Mouse (Mus musculus): ENCODE measurements at regions not wholly inside any gene's neighbourhood (a gene's known extent, or its start where the extent isn't known, plus 50 kb on each side); places are given as distances from the start of the nearest gene placed in this dataset.

- DNase-seq (ENCODE audit: low spot score) (peak; percentile 88), ATAC-seq (ENCODE audit: low FRiP score) (peak; percentile 79)
- H3K9me3 ChIP-seq (ENCODE audit: low read length) = no peaks in the 10 kb centered on the region
- WGBS = under 1% methylated on average over 54 of the region's 58 CpGs
- peaks cover 7% of the 10 kb centered on the region; the same call in 1 of the 2 replicates for H3K4me1 ChIP-seq (ENCODE audit: insufficient read depth, low read length)
- peaks cover 29% of the 10 kb centered on the region for H3K27me3 ChIP-seq (ENCODE audit: insufficient read depth, low read length)
- peak overlapping the region; percentile 98 for H3K4me2 ChIP-seq (ENCODE audit: low read depth, low read length, poor library complexity, severe bottlenecking)
- H3K27ac ChIP-seq (ENCODE audit: low read depth, low read length) = peak overlapping the region; percentile 94
- H3K4me3 ChIP-seq (ENCODE audit: low read depth, low read length) = peak overlapping the region; percentile 58
- no peak for TF ChIP-seq CTCF (IDR thresholded peaks at IDR 0.05)
- peak overlapping the region; percentile 77 for H3K9ac ChIP-seq (replicated peaks; ENCODE audit: low read length, poor library complexity, severe bottlenecking)
- no peaks in the 10 kb centered on the region for H3K36me3 ChIP-seq (ENCODE audit: insufficient read depth, low read length)
These were observed 61.6 kb upstream of the Btrc start for GRCm38 (mm10) chr19:45301733-45302547.

- ATAC-seq (ENCODE audit: low FRiP score) (0 out of 2 replicates have a peak, but pooled peaks have one; percentile 24), DNase-seq (ENCODE audit: low spot score) (no peak)
- no peak for TF ChIP-seq CTCF (IDR thresholded peaks at IDR 0.05)
- H3K27ac ChIP-seq (ENCODE audit: low read depth, low read length) = peak overlapping the region; percentile 94
- H3K4me1 ChIP-seq (ENCODE audit: insufficient read depth, low read length) = peaks cover 7% of the 10 kb centered on the region; the same call in 1 of the 2 replicates
- WGBS = 6% methylated on average over 16 of the region's 16 CpGs
- H3K4me3 ChIP-seq (ENCODE audit: low read depth, low read length) = peak overlapping the region; percentile 58
- no peaks in the 10 kb centered on the region for H3K9me3 ChIP-seq (ENCODE audit: low read length)
- peak overlapping the region; percentile 77 for H3K9ac ChIP-seq (replicated peaks; ENCODE audit: low read length, poor library complexity, severe bottlenecking)
- H3K4me2 ChIP-seq (ENCODE audit: low read depth, low read length, poor library complexity, severe bottlenecking) = peak overlapping the region; percentile 98
- no peaks in the 10 kb centered on the region for H3K36me3 ChIP-seq (ENCODE audit: insufficient read depth, low read length)
- H3K27me3 ChIP-seq (ENCODE audit: insufficient read depth, low read length) = peaks cover 23% of the 10 kb centered on the region
These were observed 60.8 kb upstream of the Btrc start for GRCm38 (mm10) chr19:45302548-45303241.

DNA sequence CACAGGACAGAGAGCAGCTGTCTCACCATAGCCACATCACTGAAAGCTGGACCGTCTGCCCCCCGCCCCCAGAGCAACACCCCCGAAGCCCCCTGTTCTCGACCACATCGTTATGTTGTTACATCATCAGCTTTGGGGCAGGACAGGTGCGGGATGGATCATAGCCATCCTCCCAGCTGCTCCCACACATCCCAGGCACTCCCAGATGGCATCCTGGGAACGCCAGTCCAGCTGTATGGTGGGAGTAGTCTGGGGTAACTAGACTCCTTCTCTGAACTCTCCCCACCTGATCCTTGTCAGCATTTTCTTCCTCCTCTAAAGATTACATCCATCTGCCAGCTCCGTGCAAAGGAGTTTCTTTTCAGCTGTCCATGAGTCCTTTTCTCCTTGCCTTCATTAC lies 59.0 kb upstream of the Btrc start:
- no peak for DNase-seq (ENCODE audit: low spot score)
- no peak for TF ChIP-seq CTCF (IDR thresholded peaks at IDR 0.05)
- Histone ChIP-seq H3K9me3 (ENCODE audit: low read length) (no peaks in the 10 kb centered on the region), H3K27me3 (ENCODE audit: insufficient read depth, low read length) (peaks cover 31% of the 10 kb centered on the region), H3K4me2 (ENCODE audit: low read depth, low read length, poor library complexity, severe bottlenecking) (no peak overlapping the region), H3K27ac (ENCODE audit: low read depth, low read length) (no peak overlapping the region), H3K4me3 (ENCODE audit: low read depth, low read length) (no peak overlapping the region), H3K4me1 (ENCODE audit: insufficient read depth, low read length) (peaks cover 7% of the 10 kb centered on the region; the same call in 1 of the 2 replicates), H3K36me3 (ENCODE audit: insufficient read depth, low read length) (no peaks in the 10 kb centered on the region), H3K9ac (replicated peaks; ENCODE audit: low read length, poor library complexity, severe bottlenecking) (no peak overlapping the region)
- WGBS = 12% methylated on average over 8 of the region's 8 CpGs
- ATAC-seq (ENCODE audit: low FRiP score) = no peak

GRCm38 (mm10) chr19:45307299-45308275 lies 55.9 kb upstream of the Btrc start:
- ATAC-seq (ENCODE audit: low FRiP score) (no peak), DNase-seq (ENCODE audit: low spot score) (no peak)
- H3K9ac ChIP-seq (replicated peaks; ENCODE audit: low read length, poor library complexity, severe bottlenecking) = no peak overlapping the region
- no peaks in the 10 kb centered on the region for H3K36me3 ChIP-seq (ENCODE audit: insufficient read depth, low read length)
- H3K27ac ChIP-seq (ENCODE audit: low read depth, low read length) = no peak overlapping the region
- peak; percentile 79 for TF ChIP-seq CTCF (IDR thresholded peaks at IDR 0.05)
- H3K9me3 ChIP-seq (ENCODE audit: low read length) = no peaks in the 10 kb centered on the region
- H3K4me2 ChIP-seq (ENCODE audit: low read depth, low read length, poor library complexity, severe bottlenecking) = no peak overlapping the region
- WGBS = 55% methylated on average over 16 of the region's 16 CpGs
- peaks cover 8% of the 10 kb centered on the region; the same call in 1 of the 2 replicates for H3K4me1 ChIP-seq (ENCODE audit: insufficient read depth, low read length)
- peaks cover 27% of the 10 kb centered on the region for H3K27me3 ChIP-seq (ENCODE audit: insufficient read depth, low read length)
- no peak overlapping the region for H3K4me3 ChIP-seq (ENCODE audit: low read depth, low read length)

GRCm38 (mm10) chr19:45308676-45309275 lies 54.8 kb upstream of the Btrc start:
- ATAC-seq (ENCODE audit: low FRiP score) (no peak), DNase-seq (ENCODE audit: low spot score) (no peak)
- Histone ChIP-seq H3K9me3 (ENCODE audit: low read length) (no peaks in the 10 kb centered on the region), H3K4me3 (ENCODE audit: low read depth, low read length) (no peak overlapping the region), H3K4me1 (ENCODE audit: insufficient read depth, low read length) (peaks cover 10% of the 10 kb centered on the region; the same call in 1 of the 2 replicates), H3K27ac (ENCODE audit: low read depth, low read length) (no peak overlapping the region), H3K36me3 (ENCODE audit: insufficient read depth, low read length) (no peaks in the 10 kb centered on the region), H3K27me3 (ENCODE audit: insufficient read depth, low read length) (peaks cover 27% of the 10 kb centered on the region), H3K9ac (replicated peaks; ENCODE audit: low read length, poor library complexity, severe bottlenecking) (no peak overlapping the region), H3K4me2 (ENCODE audit: low read depth, low read length, poor library complexity, severe bottlenecking) (no peak overlapping the region)
- WGBS = 58% methylated on average over 8 of the region's 8 CpGs
- TF ChIP-seq CTCF (IDR thresholded peaks at IDR 0.05) = no peak; the same call in none of the 2 replicates
